Mouse (Mus musculus) forebrain, postnatal 0 days (tissue): ENCODE measurements around the gene Ano6. TPM values are rescaled to one million over a fixed set of nuclear protein-coding genes. Genes with fewer than 3 reads are reported as not detected.

Experiments used
- ATAC-seq: fragments of 200-750 bp; cut with Nextera tagmentation; 2 replicates; pipeline ENCODE4 v1.8.0; 2017; ENCODE audit warnings: mild to moderate bottlenecking, moderate library complexity
- DNase-seq: peaks from one replicate; pipeline ENCODE4 v3.0.0-alpha.2; 2015
- H3K27ac ChIP-seq: fragments of 300-500 bp; sonication (generic); 2 replicates; pipeline ENCODE4 v1.5.1; 2014; ENCODE audit warnings: low read depth, mild to moderate bottlenecking, antibody characterized with exemption, low read length, moderate library complexity, mixed read lengths
- H3K27me3 ChIP-seq: fragments of 300-500 bp; sonication (generic); 2 replicates; pipeline ENCODE4 v1.6.1; 2014; ENCODE audit warnings: mild to moderate bottlenecking, low read length, mixed read lengths; ENCODE audit not compliant: insufficient read depth
- H3K36me3 ChIP-seq: fragments of 300-500 bp; sonication (generic); 2 replicates; pipeline ENCODE4 v1.6.1; 2014; ENCODE audit warnings: mild to moderate bottlenecking, moderate library complexity; ENCODE audit not compliant: insufficient read depth
- H3K4me1 ChIP-seq: fragments of 300-500 bp; sonication (generic); 2 replicates; pipeline ENCODE4 v1.6.1; 2014; ENCODE audit warnings: antibody characterized with exemption; ENCODE audit not compliant: insufficient read depth
- H3K4me2 ChIP-seq: fragments of 300-500 bp; sonication (generic); 2 replicates; pipeline ENCODE4 v1.6.1; 2014; ENCODE audit warnings: low read depth, mild to moderate bottlenecking, moderate library complexity
- H3K4me3 ChIP-seq: fragments of 300-500 bp; sonication (generic); 2 replicates; pipeline ENCODE4 v1.5.1; 2014; ENCODE audit warnings: low read depth, low read length, mixed read lengths
- H3K9ac ChIP-seq: fragments of 300-500 bp; sonication (generic); 2 replicates; pipeline ENCODE4 v1.6.1; 2014; ENCODE audit warnings: mild to moderate bottlenecking
- H3K9me3 ChIP-seq: fragments of 300-500 bp; sonication (generic); 2 replicates; pipeline ENCODE4 v1.6.1; 2016; ENCODE audit warnings: low read length
- CTCF ChIP-seq: sonication (generic); IDR thresholded peaks from 2 replicates; pipeline ENCODE4 v1.5.1; 2016; ENCODE audit warnings: antibody characterized with exemption, control low read depth, low read depth
- WGBS: fragments of 180-500 bp; shearing (Covaris S2); extraction: QIAGEN DNeasy Blood & Tissue Kit; methylation state at CpG from one replicate; pipeline ENCODE4 v1.1.7; 2014; 5-methylcytosine and 5-hydroxymethylcytosine counted together
- polyA plus RNA-seq: library from polyadenylated mRNA; unstranded; fragments of >200 nt; fragmentation: Nextera tagmentation; extraction: Ambion mirVana; gene quantifications from 2 replicates; pipeline ENCODE4 v1.2.1, GENCODE M21; 2015
- total RNA-seq: library from RNA; depleted of rRNA; stranded (reverse); fragments of >200 nt; gene quantifications from 2 replicates; pipeline ENCODE4 v1.2.3, GENCODE M21; 2014

Gene Ano6
- total and polyA plus RNA-seq, 2 experiments from 2014 or later, result 17.2 to 32.6 TPM

DNA sequence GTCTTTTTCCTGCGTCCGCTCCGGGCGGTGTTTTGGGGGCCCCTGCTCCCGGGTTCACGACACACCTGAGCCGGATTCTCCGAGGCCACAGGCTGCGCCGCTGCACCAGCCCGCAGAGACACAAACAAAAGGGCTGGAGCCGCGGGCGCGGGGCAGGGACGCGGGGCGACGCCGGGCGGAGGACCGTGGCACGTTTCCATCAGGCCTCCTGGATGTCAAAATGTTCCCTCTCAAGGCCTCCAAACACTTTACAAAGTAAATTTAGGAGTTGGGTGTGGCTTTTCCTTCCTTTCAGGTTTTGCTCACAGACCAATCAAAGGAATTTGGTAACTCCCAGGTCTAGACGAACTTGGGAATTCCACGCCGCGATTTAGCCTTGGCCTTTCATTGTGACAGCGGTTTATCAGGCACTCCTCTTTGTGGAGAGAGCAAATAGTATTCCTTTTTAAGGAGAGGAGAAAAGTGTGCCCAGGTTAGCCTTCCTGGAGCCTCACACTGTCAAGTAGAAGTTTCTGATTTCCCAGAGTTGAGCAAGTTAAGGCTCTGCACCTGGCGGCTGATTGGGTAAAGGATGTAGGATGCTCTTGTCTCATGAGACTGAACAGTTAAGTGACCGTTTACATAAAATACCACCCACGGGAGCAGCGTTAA is 623 bp downstream of the Ano6 start:
- Histone ChIP-seq H3K4me1 (0 out of 2 replicates have a peak, but pooled peaks cover 8% of the 10 kb centered on the region), H3K4me2 (peak overlapping the region; percentile 90), H3K9me3 (no peaks in the 10 kb centered on the region), H3K27ac (peak overlapping the region; percentile 79), H3K36me3 (no peaks in the 10 kb centered on the region), H3K27me3 (no peaks in the 10 kb centered on the region), H3K9ac (peak overlapping the region; percentile 76), H3K4me3 (peak overlapping the region; percentile 83)
- peak; percentile 35 for DNase-seq
- ATAC-seq, result peak; percentile 2
- no peak for TF ChIP-seq CTCF
- 3% methylated on average over 32 of the region's 32 CpGs for WGBS

DNA sequence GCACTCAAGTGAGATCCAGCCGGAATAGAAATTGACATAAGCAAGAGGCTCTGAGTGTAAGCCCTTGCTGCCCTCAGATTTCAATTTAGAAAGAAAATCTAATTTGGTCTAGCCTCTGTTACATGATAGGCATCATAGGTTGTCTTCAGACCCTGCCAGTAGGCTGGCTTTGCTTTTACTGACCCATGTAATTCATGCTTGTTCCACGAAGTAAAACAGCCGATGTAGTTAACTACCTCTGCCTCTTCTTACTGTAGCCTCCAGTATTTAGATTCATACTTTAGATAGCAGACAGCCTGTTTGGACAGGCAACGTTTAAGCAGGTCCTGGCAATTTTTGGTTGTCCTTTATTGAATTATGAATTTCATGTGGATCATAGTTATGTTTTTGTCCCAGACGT is 1.2 kb downstream of the Ano6 start:
- no peak for DNase-seq
- 55% methylated on average over 5 of the region's 5 CpGs for WGBS
- no peaks in the 10 kb centered on the region for H3K36me3 ChIP-seq
- 0 out of 2 replicates have a peak, but pooled peaks cover 8% of the 10 kb centered on the region for H3K4me1 ChIP-seq
- peak overlapping the region; percentile 90 for H3K4me2 ChIP-seq
- no peak overlapping the region for H3K9ac ChIP-seq
- H3K4me3 ChIP-seq, result peak overlapping the region; percentile 83
- no peak for ATAC-seq
- TF ChIP-seq CTCF, result no peak
- H3K27me3 ChIP-seq, result no peaks in the 10 kb centered on the region
- no peaks in the 10 kb centered on the region for H3K9me3 ChIP-seq
- H3K27ac ChIP-seq, result no peak overlapping the region

DNA sequence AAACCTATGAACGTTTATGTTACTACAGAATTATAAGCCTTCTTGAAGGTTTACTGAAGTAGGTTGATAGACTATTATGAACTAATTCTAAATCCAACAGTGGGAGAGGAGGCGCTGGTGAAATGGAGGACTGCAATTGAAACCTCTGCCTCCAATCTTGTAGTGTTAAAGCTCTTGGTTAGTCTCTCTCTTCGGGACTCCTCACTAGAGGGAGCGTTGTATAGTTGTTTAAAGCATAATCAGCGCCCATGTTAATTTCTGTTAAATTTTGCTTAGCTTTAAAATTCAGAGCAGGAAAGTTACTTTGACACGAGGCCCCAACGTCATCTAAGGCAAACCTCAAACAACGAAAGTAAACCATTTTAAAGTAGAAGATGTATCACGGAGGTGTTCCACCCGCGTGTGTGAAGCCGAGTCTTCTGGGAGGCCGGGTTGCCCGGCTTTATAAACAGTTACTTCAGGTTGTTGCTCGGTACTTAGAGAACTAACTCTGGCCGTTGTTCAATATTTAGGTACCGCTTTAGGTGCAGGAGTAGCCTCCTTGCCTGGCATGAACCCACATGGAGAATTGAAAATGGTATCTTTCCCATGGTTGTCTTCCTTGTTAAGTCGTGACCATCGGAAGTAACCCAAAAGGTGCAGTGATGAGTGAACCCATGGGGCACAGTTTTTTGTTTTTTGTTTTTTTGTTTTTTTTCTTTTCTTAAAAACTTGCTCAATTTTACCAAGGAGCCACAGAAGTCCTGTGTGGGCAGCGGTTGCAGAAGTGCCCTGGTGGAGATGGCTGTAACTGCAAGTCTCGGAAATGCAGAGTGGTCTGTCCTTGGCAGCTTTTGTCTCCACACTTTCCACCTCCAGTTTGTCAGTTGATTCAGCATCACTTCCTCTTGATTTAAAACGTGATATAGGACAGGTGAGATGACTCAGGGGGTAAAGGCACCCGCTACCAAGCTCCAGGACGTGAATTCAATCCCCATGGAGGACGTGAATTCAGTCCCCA is 1.9 kb downstream of the Ano6 start:
- Histone ChIP-seq H3K36me3 (no peaks in the 10 kb centered on the region), H3K9ac (no peak overlapping the region), H3K4me3 (no peak overlapping the region), H3K4me1 (0 out of 2 replicates have a peak, but pooled peaks cover 8% of the 10 kb centered on the region), H3K27me3 (no peaks in the 10 kb centered on the region), H3K4me2 (no peak overlapping the region; the same call in 1 of the 2 replicates), H3K9me3 (no peaks in the 10 kb centered on the region), H3K27ac (no peak overlapping the region)
- peak; percentile 63 for TF ChIP-seq CTCF
- 77% methylated on average over 25 of the region's 25 CpGs for WGBS
- no peak for ATAC-seq
- no peak for DNase-seq

DNA sequence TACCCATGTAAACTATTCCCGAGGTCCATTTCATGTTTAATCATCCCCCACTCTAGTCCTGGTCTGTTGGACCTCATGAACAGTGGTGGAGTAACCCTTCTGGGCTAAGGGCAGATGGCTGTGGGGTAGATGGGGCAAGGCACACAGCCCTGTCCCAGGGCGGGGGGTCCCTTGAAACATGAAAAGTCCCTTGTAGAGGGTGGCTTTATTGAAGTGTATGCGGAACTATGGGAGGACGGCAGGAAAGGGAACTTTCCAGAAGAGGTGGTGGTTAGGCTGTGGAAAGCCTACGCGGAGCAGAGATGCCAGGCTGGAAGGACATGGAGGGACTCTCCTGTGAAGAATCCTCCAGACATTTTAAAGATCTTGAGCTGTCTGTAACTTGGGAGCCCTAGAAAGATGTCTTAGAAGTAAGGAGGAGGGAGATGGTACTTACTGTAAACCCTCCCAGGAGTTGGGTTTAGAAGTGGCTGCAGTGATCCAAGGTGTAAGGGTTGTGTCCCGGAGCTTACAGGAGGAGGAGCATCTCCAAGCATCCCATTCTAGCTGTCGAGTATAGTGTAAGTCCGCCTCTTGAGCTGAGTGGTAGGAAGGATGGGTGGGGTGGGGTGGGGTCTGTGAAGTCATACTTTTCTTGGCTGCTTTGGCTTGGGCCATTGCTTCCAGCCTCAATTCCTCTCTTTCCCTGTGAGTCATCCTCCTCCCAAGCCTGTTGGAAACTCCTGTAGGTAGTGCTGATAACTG is 3.3 kb downstream of the Ano6 start:
- H3K4me2 ChIP-seq, result no peak overlapping the region
- no peak for ATAC-seq
- no peak overlapping the region for H3K9ac ChIP-seq

DNA sequence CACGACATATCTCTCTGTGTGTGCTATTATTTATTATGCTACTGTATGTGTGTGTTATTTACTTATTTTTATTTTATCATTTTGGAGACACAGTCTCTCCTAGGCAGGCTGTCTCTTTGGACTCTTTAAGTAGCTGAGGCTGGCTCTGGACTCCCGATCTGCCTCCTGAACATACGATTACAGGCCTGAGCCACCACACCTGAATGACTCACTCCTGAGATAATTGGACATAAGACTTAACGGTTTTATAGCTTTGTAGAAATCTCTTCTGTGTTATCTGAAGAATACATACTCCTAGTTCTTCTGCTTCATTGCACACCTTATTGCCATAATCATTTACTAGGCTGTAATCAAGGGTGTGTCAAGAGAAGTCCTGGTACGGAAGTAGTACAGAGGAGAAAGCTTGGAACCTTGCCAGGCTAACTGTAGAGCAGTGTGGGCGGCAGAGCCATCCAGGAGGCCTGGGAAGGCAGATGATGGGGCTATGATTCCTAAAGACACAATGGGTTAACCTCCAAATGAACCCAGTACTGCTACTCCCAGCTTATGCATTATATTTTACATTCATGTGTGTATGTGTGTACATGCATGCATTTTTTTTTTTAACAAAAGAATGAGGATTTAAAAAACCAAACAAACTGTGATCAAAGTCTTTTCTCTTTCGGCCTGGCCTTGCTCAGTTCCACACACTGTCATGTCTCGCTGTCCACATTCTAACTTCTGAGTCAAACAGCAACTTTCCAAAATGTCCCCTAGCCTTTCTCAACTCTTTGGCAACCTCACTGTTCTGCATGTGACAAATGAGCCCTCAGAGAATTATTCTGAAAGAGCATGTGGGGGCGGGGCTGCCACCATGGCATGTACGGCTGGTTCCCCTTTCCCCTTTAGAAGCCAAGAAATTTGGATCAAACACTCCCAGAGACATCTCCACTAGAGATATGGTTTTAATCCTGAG is 4.2 kb downstream of the Ano6 start:
- ATAC-seq, result no peak
- Histone ChIP-seq H3K36me3 (no peaks in the 10 kb centered on the region), H3K4me3 (no peak overlapping the region), H3K4me2 (no peak overlapping the region), H3K27me3 (no peaks in the 10 kb centered on the region), H3K9me3 (no peaks in the 10 kb centered on the region), H3K4me1 (0 out of 2 replicates have a peak, but pooled peaks cover 8% of the 10 kb centered on the region), H3K9ac (no peak overlapping the region), H3K27ac (no peak overlapping the region)
- no peak for TF ChIP-seq CTCF
- 69% methylated on average over 10 of the region's 10 CpGs for WGBS
- no peak for DNase-seq

More for the DNA sequence above, 3.3 kb downstream of the Ano6 start:
- TF ChIP-seq CTCF, result no peak
- no peak for DNase-seq
- Histone ChIP-seq H3K4me1 (0 out of 2 replicates have a peak, but pooled peaks cover 8% of the 10 kb centered on the region), H3K9me3 (no peaks in the 10 kb centered on the region), H3K4me3 (no peak overlapping the region), H3K36me3 (no peaks in the 10 kb centered on the region), H3K27me3 (no peaks in the 10 kb centered on the region), H3K27ac (no peak overlapping the region)
- 93% methylated on average over 9 of the region's 9 CpGs for WGBS

DNA sequence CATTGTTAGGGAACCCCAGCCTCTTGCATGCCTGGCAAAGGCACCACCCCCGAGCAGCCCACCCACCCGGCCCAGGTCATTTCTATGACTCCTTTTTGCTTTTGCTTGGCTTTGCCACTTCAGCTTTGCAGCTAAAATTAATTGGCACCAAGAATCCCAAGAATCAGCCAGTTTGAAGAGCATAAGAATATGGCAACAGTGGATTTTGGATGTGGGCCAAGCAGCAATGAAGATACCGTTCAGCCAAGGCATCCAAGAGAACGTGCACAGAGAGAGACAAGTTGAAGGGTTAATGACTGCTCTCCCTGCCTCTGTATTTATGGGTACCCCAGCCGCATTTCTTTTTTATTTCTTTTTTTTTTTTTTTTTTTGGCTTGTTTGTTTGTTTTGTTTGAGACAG is 5.4 kb downstream of the Ano6 start:
- H3K4me3 ChIP-seq, result no peak overlapping the region
- ATAC-seq (no peak), DNase-seq (no peak)
- H3K4me2 ChIP-seq, result no peak overlapping the region
- WGBS, result 47% methylated on average over 5 of the region's 5 CpGs
- H3K9ac ChIP-seq, result no peak overlapping the region
- H3K9me3 ChIP-seq, result no peaks in the 10 kb centered on the region
- H3K27ac ChIP-seq, result no peak overlapping the region
- H3K36me3 ChIP-seq, result no peaks in the 10 kb centered on the region
- H3K27me3 ChIP-seq, result no peaks in the 10 kb centered on the region
- H3K4me1 ChIP-seq, result 0 out of 2 replicates have a peak, but pooled peaks cover 8% of the 10 kb centered on the region
- no peak for TF ChIP-seq CTCF
